In genomic region chr7:49010739-49011138, GRCm38 (mm10) we compare ENCODE assay signal across 24 mouse cellular contexts.
DNase-seq lines count a peak whose midpoint lies in the region; ATAC-seq lines count a peak whose summit lies in the region.
"Had no signal": no experiment of that assay in that cellular context is flagged by ENCODE, and none has a peak within 500 bp of the region (broad histone marks: within the 10 kb centered on the region; RNA-seq: fewer than 3 reads in every experiment).

No protein-coding gene starts in this region.

- peak; percentile 81 for ATAC-seq in frontal cortex, adult (ENCODE audit: low TSS enrichment)
- no peak for ATAC-seq in liver, embryonic 11.5 days (replicated peaks; ENCODE audit: low FRiP score)
- ATAC-seq: CD4-positive, CD25-positive, alpha-beta regulatory T cell, adult 4 months; forebrain, embryonic 16.5 days; hindbrain, postnatal 0 days; inflammation-experienced regulatory T-cells, adult 6 months had no signal

- no peaks in the 10 kb centered on the region for H3K9me3 ChIP-seq in liver, embryonic 11.5 days (ENCODE audit: control insufficient read depth, low read length)
- H3K9me3 ChIP-seq: forebrain, embryonic 10.5 days; heart, embryonic 10.5 days; heart, embryonic 13.5 days had no signal

- DNase-seq in frontal cortex, postnatal 36 days (ENCODE audit: low spot score in 2 of 2), result no peak
- DNase-seq in layer of hippocampus, adult 8-10 months (ENCODE audit: low spot score in 2 of 2), result peak; percentile 23 to 28
- DNase-seq in layer of hippocampus, postnatal 14 days (ENCODE audit: low spot score in 2 of 2), result no peak
- DNase-seq in layer of hippocampus, postnatal 36 days, result peak; percentile 19 to 21
- no peak for DNase-seq in liver, embryonic 11.5 days (ENCODE audit: low spot score)
- DNase-seq: adrenal gland, adult 2 months; adrenal gland, postnatal 14 days; cerebellum, adult 11-12 months; cerebellum, adult 8-10 months; cerebellum, postnatal 14 days; gastrocnemius, postnatal 10 days; gastrocnemius, postnatal 36 days; heart, adult 2 months; heart, postnatal 14 days; heart, postnatal 4 days had no signal

- no peak overlapping the region for H3K4me3 ChIP-seq in liver, embryonic 11.5 days (ENCODE audit: low read depth, low read length)
- H3K4me3 ChIP-seq: forebrain, embryonic 10.5 days; heart, adult 2 months; heart, embryonic 10.5 days; heart, embryonic 13.5 days had no signal

- H3K4me1 ChIP-seq in liver, embryonic 11.5 days (replicated peaks; ENCODE audit: control insufficient read depth, insufficient read depth, low read length), result no peaks in the 10 kb centered on the region
- H3K4me1 ChIP-seq: forebrain, embryonic 10.5 days had no signal

- H3K9ac ChIP-seq in liver, embryonic 11.5 days (ENCODE audit: low read depth, low read length), result no peak overlapping the region
- H3K9ac ChIP-seq: heart, embryonic 13.5 days; hindbrain, embryonic 14.5 days had no signal

- H3K4me2 ChIP-seq in liver, embryonic 11.5 days, result no peak overlapping the region
- H3K4me2 ChIP-seq: heart, embryonic 13.5 days; hindbrain, embryonic 14.5 days had no signal

- no peaks in the 10 kb centered on the region for H3K36me3 ChIP-seq in liver, embryonic 11.5 days (ENCODE audit: control insufficient read depth, insufficient read depth, low read length)
- H3K36me3 ChIP-seq: forebrain, embryonic 10.5 days; heart, embryonic 10.5 days; heart, embryonic 13.5 days had no signal

- H3K27ac ChIP-seq in liver, embryonic 11.5 days (ENCODE audit: low read depth, low read length), result no peak overlapping the region
- H3K27ac ChIP-seq: forebrain, embryonic 10.5 days; heart, adult 2 months; heart, embryonic 10.5 days; heart, embryonic 13.5 days; hindbrain, embryonic 14.5 days; hindbrain, postnatal 0 days had no signal

- 90% methylated on average over 6 of the region's 6 CpGs for WGBS in liver, embryonic 11.5 days

- H3K27me3 ChIP-seq in liver, embryonic 11.5 days (replicated peaks; ENCODE audit: control insufficient read depth, insufficient read depth, low read length), result no peaks in the 10 kb centered on the region
- H3K27me3 ChIP-seq: heart, embryonic 13.5 days had no signal

Comparison
In these comparisons a context has a peak if more than half of its experiments do, and no peak if none do; other contexts are left out.
1. DNase-seq: peak in layer of hippocampus, adult 8-10 months (2 of 2) and layer of hippocampus, postnatal 36 days (2 of 2); none in frontal cortex, postnatal 36 days (0 of 2), layer of hippocampus, postnatal 14 days (0 of 2) and liver, embryonic 11.5 days (single experiment).